Mouse (Mus musculus) lung, adult 2 months (tissue): ENCODE measurements around the gene Fxyd6.

Experiments
- CTCF ChIP-seq: fragments of 200-500 bp; IDR thresholded peaks from 2 replicates; pipeline ENCODE4 v1.5.1; 2011; ENCODE audit warnings: mild to moderate bottlenecking, low read length, control low read depth; ENCODE audit not compliant: insufficient read depth
- POLR2A ChIP-seq: fragments of 200-500 bp; IDR thresholded peaks from 2 replicates; pipeline ENCODE4 v1.6.1; 2011; ENCODE audit warnings: low read depth, mild to moderate bottlenecking, control low read depth, low read length, borderline replicate concordance; ENCODE audit errors: extremely low read depth

- no peak for TF ChIP-seq POLR2A
- no peak for TF ChIP-seq CTCF
Observed at GRCm38 (mm10) chr9:45399434-45399833, 29.4 kb downstream of the Fxyd6 start, which contains the start of gene Fxyd2.
